Mouse (Mus musculus): ENCODE results near the gene Dip2c.

Gene Dip2c

GRCm38 (mm10) chr13:9562099-9562498 is 285.8 kb downstream of the Dip2c start:
- no peak for DNase-seq

GRCm38 (mm10) chr13:9562921-9563320 is 286.6 kb downstream of the Dip2c start:
- DNase-seq = peak; percentile 12 to 32

GRCm38 (mm10) chr13:9568852-9569251 is 292.5 kb downstream of the Dip2c start:
- DNase-seq = no peak

GRCm38 (mm10) chr13:9576686-9577085 is 300.4 kb downstream of the Dip2c start:
- no peak for DNase-seq

- DNase-seq = no peak
These were observed 302.1 kb downstream of the Dip2c start for GRCm38 (mm10) chr13:9578456-9578855.

- no peak for DNase-seq
These were observed 305.5 kb downstream of the Dip2c start for GRCm38 (mm10) chr13:9581821-9582220.

- no peak for DNase-seq
These were observed 307.3 kb downstream of the Dip2c start for GRCm38 (mm10) chr13:9583579-9583978.

- no peak for DNase-seq
These were observed 323.2 kb downstream of the Dip2c start for GRCm38 (mm10) chr13:9599334-9600096.

GRCm38 (mm10) chr13:9601350-9601749 is 325.0 kb downstream of the Dip2c start:
- DNase-seq = no peak

GRCm38 (mm10) chr13:9611229-9611628 is 334.9 kb downstream of the Dip2c start:
- DNase-seq = no peak

GRCm38 (mm10) chr13:9632684-9633083 is 356.4 kb downstream of the Dip2c start:
- no peak for DNase-seq

- no peak for DNase-seq
These were observed 359.6 kb downstream of the Dip2c start for GRCm38 (mm10) chr13:9635951-9636350.

GRCm38 (mm10) chr13:9636505-9636904 is 360.2 kb downstream of the Dip2c start:
- DNase-seq = peak; percentile 30 to 36

GRCm38 (mm10) chr13:9637949-9638348 is 361.6 kb downstream of the Dip2c start:
- no peak for DNase-seq

GRCm38 (mm10) chr13:9648716-9649115 is 372.4 kb downstream of the Dip2c start:
- no peak for DNase-seq

GRCm38 (mm10) chr13:9649894-9650293 is 373.6 kb downstream of the Dip2c start:
- DNase-seq = no peak

- DNase-seq = no peak
These were observed 374.3 kb downstream of the Dip2c start for GRCm38 (mm10) chr13:9650580-9650979.

- no peak for DNase-seq
These were observed 376.7 kb downstream of the Dip2c start for GRCm38 (mm10) chr13:9653018-9653417.

- no peak for DNase-seq
These were observed 380.3 kb downstream of the Dip2c start for GRCm38 (mm10) chr13:9656613-9657012.

- no peak for DNase-seq
These were observed 384.4 kb downstream of the Dip2c start for GRCm38 (mm10) chr13:9660711-9661110.

- no peak for DNase-seq
These were observed 387.3 kb downstream of the Dip2c start for GRCm38 (mm10) chr13:9663593-9663992.

GRCm38 (mm10) chr13:9667954-9668496 is 391.7 kb downstream of the Dip2c start:
- no peak for DNase-seq

- DNase-seq = no peak
These were observed 392.9 kb downstream of the Dip2c start for GRCm38 (mm10) chr13:9669246-9669645.

- DNase-seq = no peak
These were observed 397.8 kb downstream of the Dip2c start for GRCm38 (mm10) chr13:9674126-9674525.

- DNase-seq = no peak
These were observed 405.2 kb downstream of the Dip2c start for GRCm38 (mm10) chr13:9681492-9681891.

Data from cerebellum, adult 18-20 months (tissue).